Mouse (Mus musculus) intestine, embryonic 14.5 days (tissue): ENCODE data around the gene Med24. TPM values are rescaled to one million over a fixed set of nuclear protein-coding genes. Genes with fewer than 3 reads are reported as not detected.
A peak's percentile ranks its signal among the peaks of the same experiment; 100 is the strongest.
"Not testable (repeated sequence)": the region's sequence is repeated elsewhere in the genome, so short reads cannot be mapped to it uniquely, and the experiment has no call there.

Experiments used
- ATAC-seq: fragments of 200-750 bp; cut with Nextera tagmentation; replicated peaks from 2 replicates; pipeline ENCODE4 v1.8.0; 2017; ENCODE audit warnings: low read depth, moderate number of reproducible peaks, moderate TSS enrichment, moderate library complexity; ENCODE audit not compliant: low FRiP score, low TSS enrichment
- DNase-seq: peaks from one replicate; pipeline ENCODE4 v3.0.0-alpha.2; 2018; ENCODE audit warnings: low spot score
- H3K27ac ChIP-seq: fragments of 300-500 bp; sonication (generic); 2 replicates; pipeline ENCODE4 v1.5.1; 2014; ENCODE audit warnings: low read depth, mild to moderate bottlenecking, control low read depth
- H3K27me3 ChIP-seq: fragments of 300-500 bp; sonication (generic); replicated peaks from 2 replicates; pipeline ENCODE4 v1.6.1; 2014; ENCODE audit warnings: low read length, control low read depth; ENCODE audit not compliant: control insufficient read depth, insufficient read depth
- H3K36me3 ChIP-seq: fragments of 300-500 bp; sonication (generic); 2 replicates; pipeline ENCODE4 v1.6.1; 2014; ENCODE audit warnings: low read length, control low read depth; ENCODE audit not compliant: control insufficient read depth, insufficient read depth
- H3K4me1 ChIP-seq: fragments of 300-500 bp; sonication (generic); replicated peaks from 2 replicates; pipeline ENCODE4 v1.6.1; 2014; ENCODE audit warnings: low read length, control low read depth, mixed read lengths; ENCODE audit not compliant: control insufficient read depth, insufficient read depth
- H3K4me2 ChIP-seq: fragments of 300-500 bp; sonication (generic); 2 replicates; pipeline ENCODE4 v1.6.1; 2014; ENCODE audit warnings: low read length
- H3K4me3 ChIP-seq: fragments of 300-500 bp; sonication (generic); 2 replicates; pipeline ENCODE4 v1.5.1; 2014; ENCODE audit warnings: low read depth, low read length, control low read depth, mixed read lengths
- H3K9ac ChIP-seq: fragments of 300-500 bp; sonication (generic); 2 replicates; pipeline ENCODE4 v1.6.1; 2014; ENCODE audit warnings: mild to moderate bottlenecking, low read length
- H3K9me3 ChIP-seq: fragments of 300-500 bp; sonication (generic); 2 replicates; pipeline ENCODE4 v1.6.1; 2016; ENCODE audit warnings: low read length, control low read depth; ENCODE audit not compliant: control insufficient read depth
- WGBS: fragments of 180-500 bp; shearing (Covaris S2); extraction: QIAGEN DNeasy Blood & Tissue Kit; methylation state at CpG from one replicate; pipeline ENCODE4 v1.1.7; 2014; 5-methylcytosine and 5-hydroxymethylcytosine counted together
- polyA plus RNA-seq: library from polyadenylated mRNA; unstranded; fragments of >200 nt; fragmentation: Nextera tagmentation; extraction: Ambion mirVana; gene quantifications from 2 replicates; pipeline ENCODE4 v1.2.1, GENCODE M21; 2014

The Med24 gene
- polyA plus RNA-seq, 1 experiment from 2014 or later = 43.0 TPM

DNA sequence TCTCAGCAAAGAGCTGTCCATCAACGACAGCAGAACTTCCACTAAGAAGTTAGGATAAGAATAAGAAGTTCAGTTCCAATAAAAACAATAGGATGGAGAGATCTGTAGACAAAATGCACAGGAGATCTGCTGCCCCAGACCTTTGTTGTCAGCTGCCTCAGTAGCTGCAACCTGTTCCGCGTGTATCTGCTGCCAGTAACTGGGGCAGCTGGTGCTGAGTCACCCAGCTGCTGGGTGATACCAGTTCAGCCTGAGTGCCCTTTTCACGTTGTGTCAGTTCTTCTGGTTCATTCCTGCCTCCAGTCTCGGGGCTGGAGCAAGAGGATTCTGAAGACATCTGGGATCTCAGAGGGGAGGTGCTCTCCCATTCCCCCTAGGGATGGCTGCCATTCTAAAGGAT lies 57.4 kb downstream of the Med24 start:
- DNase-seq (no peak), ATAC-seq (no peak)
- no peak overlapping the region for H3K9ac ChIP-seq
- no peaks in the 10 kb centered on the region for H3K36me3 ChIP-seq
- 63% methylated on average over 5 of the region's 5 CpGs for WGBS
- H3K4me2 ChIP-seq = no peak overlapping the region
- no peak overlapping the region for H3K4me3 ChIP-seq
- no peaks in the 10 kb centered on the region for H3K4me1 ChIP-seq
- no peak overlapping the region for H3K27ac ChIP-seq
- peaks cover 13% of the 10 kb centered on the region for H3K27me3 ChIP-seq
- no peaks in the 10 kb centered on the region for H3K9me3 ChIP-seq

DNA sequence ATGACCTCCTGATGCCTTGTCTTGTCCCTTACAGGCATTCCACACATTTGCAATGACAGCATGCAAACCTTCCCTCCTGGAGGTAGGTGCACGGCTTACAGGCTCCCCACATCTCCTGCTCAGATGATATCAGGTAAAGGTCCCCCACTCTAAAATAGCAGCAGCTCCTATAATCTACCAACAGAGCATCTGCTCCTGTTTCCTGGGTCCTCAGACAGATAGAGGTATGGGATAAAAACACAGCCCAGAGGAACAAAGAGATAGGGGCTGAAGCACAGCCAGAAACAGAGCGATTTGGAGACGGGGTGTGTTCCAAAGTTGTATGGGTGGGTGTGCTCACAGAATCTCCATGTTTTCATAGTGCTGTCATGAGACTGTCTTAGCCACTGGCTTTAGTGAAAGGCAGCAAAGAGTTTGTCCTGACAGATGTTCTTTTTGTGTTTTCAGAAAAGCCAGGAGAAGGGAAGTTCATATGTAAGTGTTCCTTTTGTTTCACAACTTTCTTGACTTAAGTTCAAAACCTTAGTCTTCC lies 57.9 kb downstream of the Med24 start:
- WGBS = 61% methylated on average over 3 of the region's 3 CpGs

DNA sequence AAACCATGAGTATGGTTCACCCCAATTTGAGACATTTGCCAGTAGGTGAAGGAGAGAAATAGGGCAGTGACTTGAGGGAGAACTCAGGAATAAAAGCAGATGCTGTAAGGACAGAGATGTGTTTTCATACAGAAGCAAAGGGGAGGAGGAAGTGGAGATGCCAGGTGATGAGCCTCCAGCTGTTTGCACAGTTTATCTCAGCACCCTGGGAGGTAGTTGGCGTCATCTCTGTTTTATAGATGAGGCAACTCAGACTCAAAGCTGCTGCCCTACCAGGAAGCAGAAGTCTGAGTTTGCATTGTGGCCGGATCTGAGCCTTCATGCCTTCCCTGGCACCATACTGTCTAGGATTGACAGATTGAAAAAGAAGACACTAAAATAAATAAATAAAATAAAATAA lies 60.3 kb downstream of the Med24 start:
- Histone ChIP-seq H3K4me1 (0 out of 2 replicates have a peak, but pooled peaks cover 3% of the 10 kb centered on the region), H3K4me2 (no peak overlapping the region), H3K27me3 (peaks cover 13% of the 10 kb centered on the region), H3K9ac (no peak overlapping the region), H3K36me3 (no peaks in the 10 kb centered on the region), H3K4me3 (no peak overlapping the region), H3K27ac (no peak overlapping the region), H3K9me3 (no peaks in the 10 kb centered on the region)
- WGBS = 38% methylated on average over 2 of the region's 2 CpGs
- DNase-seq (no peak), ATAC-seq (no peak)

More for the DNA sequence above, 57.9 kb downstream of the Med24 start:
- ATAC-seq (no peak), DNase-seq (no peak)
- no peak overlapping the region for H3K4me2 ChIP-seq
- H3K27ac ChIP-seq = no peak overlapping the region
- no peak overlapping the region for H3K4me3 ChIP-seq
- H3K4me1 ChIP-seq = no peaks in the 10 kb centered on the region
- H3K9me3 ChIP-seq = no peaks in the 10 kb centered on the region
- H3K36me3 ChIP-seq = no peaks in the 10 kb centered on the region
- H3K27me3 ChIP-seq = peaks cover 13% of the 10 kb centered on the region
- no peak overlapping the region for H3K9ac ChIP-seq

DNA sequence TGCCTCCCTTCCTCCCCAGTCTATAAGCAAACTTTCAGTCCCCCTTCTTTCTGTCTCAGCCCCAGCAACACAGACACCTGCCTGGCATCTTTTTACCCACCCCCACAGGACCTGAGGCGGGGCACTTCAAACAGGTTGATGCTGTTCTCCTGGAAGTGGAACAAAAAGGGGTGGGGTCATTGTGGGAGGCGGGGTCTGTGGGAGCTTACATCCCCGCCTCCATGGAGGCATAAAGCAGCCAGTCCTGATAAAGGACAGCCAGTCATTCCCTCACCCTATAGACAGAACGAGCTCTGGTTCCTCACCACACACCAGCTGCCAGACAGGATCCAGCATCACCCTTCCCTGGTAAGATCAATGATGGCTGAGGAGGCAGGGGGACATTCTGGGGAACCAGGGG lies 65.1 kb downstream of the Med24 start, which contains the start of gene Gsdma:
Gsdma (plus strand) TSS at position 261 of the 400 bp plus-strand sequence.
- Histone ChIP-seq H3K9ac (no peak within 1 kb of the TSS), H3K27ac (no peak within 1 kb of the TSS), H3K9me3 (no peaks in the 10 kb centered on the region), H3K36me3 (no peaks in the 10 kb centered on the region), H3K4me2 (no peak within 1 kb of the TSS), H3K4me3 (no peak within 1 kb of the TSS), H3K4me1 (0 out of 2 replicates have a peak, but pooled peaks cover 3% of the 10 kb centered on the region), H3K27me3 (peaks cover 10% of the 10 kb centered on the region)
- 13% methylated on average over 4 of the region's 4 CpGs for WGBS
- no peak for DNase-seq
- ATAC-seq = no peak

DNA sequence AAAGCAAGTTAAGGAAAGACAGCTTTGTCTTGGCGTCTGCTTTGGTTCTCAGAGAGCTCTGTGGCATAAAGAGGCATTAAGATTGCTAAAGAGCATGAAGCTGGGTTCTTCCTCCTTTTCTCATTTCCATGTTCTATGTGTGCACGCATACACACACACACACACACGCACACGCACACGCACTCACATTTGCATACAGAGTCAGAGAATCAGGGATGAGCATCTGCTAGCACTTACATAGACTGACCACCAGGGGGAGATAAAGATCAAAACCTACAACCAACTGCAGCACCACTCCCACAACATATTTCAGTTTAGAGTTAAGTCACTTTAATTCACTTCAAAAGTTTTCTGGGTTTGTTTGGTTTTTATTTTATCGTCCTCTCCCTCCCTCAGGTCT lies 68.7 kb downstream of the Med24 start:
- H3K9me3 ChIP-seq = no peaks in the 10 kb centered on the region
- 11% methylated on average over 6 of the region's 6 CpGs for WGBS
- no peak overlapping the region for H3K4me2 ChIP-seq
- peak; percentile 68 for DNase-seq
- no peak overlapping the region for H3K4me3 ChIP-seq
- H3K27me3 ChIP-seq = no peaks in the 10 kb centered on the region
- no peaks in the 10 kb centered on the region for H3K36me3 ChIP-seq
- H3K9ac ChIP-seq = no peak overlapping the region
- no peak overlapping the region for H3K27ac ChIP-seq
- H3K4me1 ChIP-seq = 0 out of 2 replicates have a peak, but pooled peaks cover 3% of the 10 kb centered on the region
- no peak for ATAC-seq

DNA sequence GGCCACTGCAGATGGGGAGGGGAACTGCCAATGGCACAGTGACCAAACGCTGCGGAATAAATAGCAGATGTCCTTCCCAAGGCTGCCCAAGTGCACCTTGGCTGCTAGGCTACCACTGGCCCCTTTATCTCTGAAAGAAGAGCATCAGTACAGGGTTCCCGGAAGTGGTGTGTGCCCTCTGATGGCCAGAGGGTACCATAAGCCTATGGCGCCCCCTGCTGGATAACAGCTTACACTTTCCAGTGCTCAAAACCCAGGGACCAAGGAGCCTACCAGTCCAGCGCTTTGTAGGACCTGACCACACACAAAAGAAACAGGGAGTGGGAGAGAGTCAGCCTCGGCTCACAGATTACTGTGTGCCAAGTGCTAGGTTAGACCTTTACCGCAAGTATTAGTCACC lies 74.2 kb downstream of the Med24 start:
- H3K4me3 ChIP-seq, H3K4me2 ChIP-seq, H3K27ac ChIP-seq, H3K9me3 ChIP-seq, H3K27me3 ChIP-seq, H3K9ac ChIP-seq, H3K36me3 ChIP-seq, H3K4me1 ChIP-seq: not testable (repeated sequence)
- DNase-seq = peak; percentile 70
- peak; percentile 47; the same call in 1 of the 2 replicates for ATAC-seq
- WGBS = 13% methylated on average over 7 of the region's 7 CpGs

Other genes starting within 250 kb of the Med24 start
- gene Ikzf3, start 183.4 kb downstream of the Med24 start, polyA plus RNA-seq = 0.16 and 0.19 TPM in 2 replicates
- gene Zpbp2, start 178.3 kb downstream of the Med24 start, polyA plus RNA-seq = 0.28 and 0.57 TPM in 2 replicates
- 7.2 and 8.5 TPM in 2 replicates for gene Ormdl3, start 142.1 kb downstream of the Med24 start, polyA plus RNA-seq
- not detected in 2 replicates for gene Lrrc3c, start 131.1 kb downstream of the Med24 start, polyA plus RNA-seq
- 1.2 and 1.3 TPM in 2 replicates for gene Gm12355, start 103.8 kb downstream of the Med24 start, polyA plus RNA-seq
- not detected in 2 replicates for gene Gsdma3, start 103.1 kb downstream of the Med24 start, polyA plus RNA-seq
- not detected in 2 replicates for gene Gsdma2, start 82.7 kb downstream of the Med24 start, polyA plus RNA-seq
- gene Gsdma, start 65.1 kb downstream of the Med24 start, polyA plus RNA-seq = not detected in 2 replicates
- 141 and 149 TPM in 2 replicates for gene Psmd3, start 46.9 kb downstream of the Med24 start, polyA plus RNA-seq
- not detected in 2 replicates for gene Csf3, start 28.2 kb downstream of the Med24 start, polyA plus RNA-seq
- gene Thra, start 11.2 kb upstream of the Med24 start, polyA plus RNA-seq = 60.7 and 63.8 TPM in 2 replicates
- 2.5 and 2.8 TPM in 2 replicates for gene Nr1d1, start 45.9 kb upstream of the Med24 start, polyA plus RNA-seq
- 17.5 and 19.1 TPM in 2 replicates for gene Msl1, start 66.1 kb upstream of the Med24 start, polyA plus RNA-seq
- 34.5 and 37.3 TPM in 2 replicates for gene Casc3, start 75.5 kb upstream of the Med24 start, polyA plus RNA-seq
- gene Rapgefl1, start 107.3 kb upstream of the Med24 start, polyA plus RNA-seq = 1.5 and 2.2 TPM in 2 replicates
- 5.1 and 5.3 TPM in 2 replicates for gene Wipf2, start 134.2 kb upstream of the Med24 start, polyA plus RNA-seq
- gene Cdc6, start 178.4 kb upstream of the Med24 start, polyA plus RNA-seq = 32.5 and 32.9 TPM in 2 replicates
- gene Rara, start 198.4 kb upstream of the Med24 start, polyA plus RNA-seq = 42.4 and 43.6 TPM in 2 replicates